ENCODE assay signal across 8 mouse cellular contexts in genomic region chr9:21153833-21154232, GRCm38 (mm10). TPM values are rescaled to one million over a fixed set of nuclear protein-coding genes. Genes with fewer than 3 reads are reported as not detected.
DNase-seq lines count a peak whose midpoint lies in the region; ATAC-seq and TF ChIP-seq lines count a peak whose summit lies in the region.

No protein-coding gene starts in this region.

- intact Hi-C loops in gastrocnemius, adult 2 months (cut with DNase I): loop anchor here (2.0 kb wide), 1 partner anchor 15 kb away; no protein-coding TSS in a partner anchor

- 0 out of 2 replicates have a peak, but pooled peaks cover 9% of the 10 kb centered on the region for H3K27me3 ChIP-seq in hindbrain, embryonic 10.5 days (ENCODE audit: insufficient read depth, poor library complexity, severe bottlenecking)
- H3K27me3 ChIP-seq in midbrain, embryonic 11.5 days (ENCODE audit: control insufficient read depth, insufficient read depth, low read length): no peaks in the 10 kb centered on the region; the same call in 1 of the 2 replicates

- H3K4me1 ChIP-seq in brown adipose tissue, adult 24 weeks (ENCODE audit: control insufficient read depth, insufficient read depth, insufficient read length, low read length): peaks cover 4% of the 10 kb centered on the region
- H3K4me1 ChIP-seq in hindbrain, embryonic 10.5 days (replicated peaks): peaks cover 31% of the 10 kb centered on the region
- peaks cover 10% of the 10 kb centered on the region for H3K4me1 ChIP-seq in midbrain, embryonic 11.5 days (ENCODE audit: control insufficient read depth, insufficient read depth, low read length)

- DNase-seq in gastrocnemius, adult 2 months: peak; percentile 23
- DNase-seq in gastrocnemius, adult 18-20 months (ENCODE audit: low spot score): no peak
- peak; percentile 33 for DNase-seq in hindbrain, embryonic 10.5 days (ENCODE audit: low spot score)
- no peak for DNase-seq in midbrain, embryonic 11.5 days (ENCODE audit: low spot score, missing footprints)
- DNase-seq in cerebellum, postnatal 36 days: no peak
- no peak for DNase-seq in spleen, postnatal 4 days (ENCODE audit: low spot score in 2 of 2)
- no peak for DNase-seq in layer of hippocampus, postnatal 10 days (ENCODE audit: low spot score in 2 of 2)

- peak overlapping the region; percentile 63 for H3K4me3 ChIP-seq in gastrocnemius, adult 2 months
- H3K4me3 ChIP-seq in brown adipose tissue, adult 24 weeks (ENCODE audit: insufficient read depth, low read depth, low read length): peak overlapping the region; percentile 44
- H3K4me3 ChIP-seq in hindbrain, embryonic 10.5 days: peak overlapping the region; percentile 43
- no peak overlapping the region for H3K4me3 ChIP-seq in midbrain, embryonic 11.5 days (ENCODE audit: low read depth, low read length)

- peak overlapping the region; percentile 62 for H3K27ac ChIP-seq in gastrocnemius, adult 2 months
- peak overlapping the region; percentile 57 for H3K27ac ChIP-seq in brown adipose tissue, adult 24 weeks (replicated peaks; ENCODE audit: low read depth, low read length)
- peak overlapping the region; percentile 70; the same call in 1 of the 2 replicates for H3K27ac ChIP-seq in hindbrain, embryonic 10.5 days
- H3K27ac ChIP-seq in midbrain, embryonic 11.5 days (ENCODE audit: low read depth, low read length): no peak overlapping the region

- no peaks in the 10 kb centered on the region for H3K36me3 ChIP-seq in hindbrain, embryonic 10.5 days
- H3K36me3 ChIP-seq in midbrain, embryonic 11.5 days (ENCODE audit: control insufficient read depth, insufficient read depth, low read length): no peaks in the 10 kb centered on the region

- H3K4me2 ChIP-seq in midbrain, embryonic 11.5 days: peak overlapping the region; percentile 38

- TF ChIP-seq CTCF in gastrocnemius, adult 2 months (IDR thresholded peaks at IDR 0.05): no peak

- peak overlapping the region; percentile 36; the same call in 1 of the 2 replicates for H3K9ac ChIP-seq in midbrain, embryonic 11.5 days (ENCODE audit: low read length)

- H3K9me3 ChIP-seq in hindbrain, embryonic 10.5 days: no peaks in the 10 kb centered on the region; the same call in 1 of the 2 replicates
- no peaks in the 10 kb centered on the region; the same call in 1 of the 2 replicates for H3K9me3 ChIP-seq in midbrain, embryonic 11.5 days (ENCODE audit: control insufficient read depth, low read length)

- 16% methylated on average over 5 of the region's 5 CpGs for WGBS in hindbrain, embryonic 10.5 days
- WGBS in midbrain, embryonic 11.5 days: 15% methylated on average over 5 of the region's 5 CpGs

- ATAC-seq in midbrain, embryonic 11.5 days (ENCODE audit: low FRiP score): no peak

RNA-seq across cellular contexts. Expression of gene Cdc37, which starts 4.1 kb away (rescaled TPM):
- total RNA-seq in gastrocnemius, adult 2 months (2021): 100 to 1,000 TPM; 116 to 139 TPM
- total RNA-seq in gastrocnemius, adult 18-20 months (2021): 100 to 1,000 TPM; 128 to 140 TPM
- polyA plus RNA-seq in brown adipose tissue, adult 24 weeks (2012; ENCODE audit: insufficient read depth, insufficient read length, missing spikeins): 70.4 and 78.0 TPM in 2 replicates
- polyA plus RNA-seq in hindbrain, embryonic 10.5 days (2016; fragmentation: Nextera tagmentation; extraction: Ambion mirVana): 333 and 374 TPM in 2 replicates
- 297 and 318 TPM in 2 replicates for polyA plus RNA-seq in midbrain, embryonic 11.5 days (2014; fragmentation: Nextera tagmentation; extraction: Ambion mirVana)
- total RNA-seq in layer of hippocampus, postnatal 10 days (2021): 100 to 1,000 TPM; 136 to 139 TPM

RNA-seq across cellular contexts. Expression of gene Pde4a, which starts 11.7 kb away (rescaled TPM):
- total RNA-seq in gastrocnemius, adult 2 months (2021): 10 to 100 TPM; 39.0 to 66.8 TPM
- 10 to 100 TPM; 45.0 to 52.4 TPM for total RNA-seq in gastrocnemius, adult 18-20 months (2021)
- 16.2 and 29.4 TPM in 2 replicates for polyA plus RNA-seq in brown adipose tissue, adult 24 weeks (2012; ENCODE audit: insufficient read depth, insufficient read length, missing spikeins)
- polyA plus RNA-seq in hindbrain, embryonic 10.5 days (2016; fragmentation: Nextera tagmentation; extraction: Ambion mirVana): 3.7 and 6.5 TPM in 2 replicates
- polyA plus RNA-seq in midbrain, embryonic 11.5 days (2014; fragmentation: Nextera tagmentation; extraction: Ambion mirVana): 5.0 and 6.5 TPM in 2 replicates
- 10 to 100 TPM; 58.9 to 59.5 TPM for total RNA-seq in layer of hippocampus, postnatal 10 days (2021)

RNA-seq across cellular contexts. Expression of gene Tyk2, which starts 22.8 kb away (rescaled TPM):
- 1 to 10 TPM; 4.4 to 5.9 TPM for total RNA-seq in gastrocnemius, adult 2 months (2021)
- 1 to 10 TPM; 5.0 to 6.1 TPM for total RNA-seq in gastrocnemius, adult 18-20 months (2021)
- 3.8 and 4.1 TPM in 2 replicates for polyA plus RNA-seq in brown adipose tissue, adult 24 weeks (2012; ENCODE audit: insufficient read depth, insufficient read length, missing spikeins)
- 15.3 and 15.5 TPM in 2 replicates for polyA plus RNA-seq in hindbrain, embryonic 10.5 days (2016; fragmentation: Nextera tagmentation; extraction: Ambion mirVana)
- polyA plus RNA-seq in midbrain, embryonic 11.5 days (2014; fragmentation: Nextera tagmentation; extraction: Ambion mirVana): 6.1 and 7.1 TPM in 2 replicates
- 10 to 100 TPM; 12.7 to 14.0 TPM for total RNA-seq in layer of hippocampus, postnatal 10 days (2021)

Comparison
In these comparisons a context has a peak if more than half of its experiments do, and no peak if none do; other contexts are left out.
1. DNase-seq: peak in gastrocnemius, adult 2 months (single experiment) and hindbrain, embryonic 10.5 days (single experiment); none in gastrocnemius, adult 18-20 months (single experiment), midbrain, embryonic 11.5 days (single experiment), cerebellum, postnatal 36 days (0 of 2), spleen, postnatal 4 days (0 of 2) and layer of hippocampus, postnatal 10 days (0 of 2).